Mouse (Mus musculus): ENCODE data around the gene Tmco5b.

The Tmco5b gene

GRCm38 (mm10) chr2:113285432-113285831 lies at the start of gene Tmco5b:
Gene Tmco5b (plus strand): TSS chr2:113285732.
- no peak for DNase-seq

- DNase-seq: no peak
Measured at GRCm38 (mm10) chr2:113236993-113237392, 48.5 kb upstream of the Tmco5b start.

- DNase-seq: no peak
Measured at GRCm38 (mm10) chr2:113238871-113239270, 46.7 kb upstream of the Tmco5b start.

GRCm38 (mm10) chr2:113302349-113303239 lies 17.1 kb downstream of the Tmco5b start:
- DNase-seq: peak; percentile 6

GRCm38 (mm10) chr2:113303240-113303538 lies 17.7 kb downstream of the Tmco5b start:
- no peak for DNase-seq

- DNase-seq: peak; percentile 76
Measured at GRCm38 (mm10) chr2:113305339-113305738, 19.8 kb downstream of the Tmco5b start.

- DNase-seq: no peak
Measured at GRCm38 (mm10) chr2:113311211-113311610, 25.7 kb downstream of the Tmco5b start.

GRCm38 (mm10) chr2:113323016-113323415 lies 37.5 kb downstream of the Tmco5b start:
- no peak for DNase-seq

- DNase-seq: no peak
Measured at GRCm38 (mm10) chr2:113333799-113334541, 48.4 kb downstream of the Tmco5b start.

- no peak for DNase-seq
Measured at GRCm38 (mm10) chr2:113335561-113336294, 50.2 kb downstream of the Tmco5b start.

- no peak for DNase-seq
Measured at GRCm38 (mm10) chr2:113344536-113344935, 59.0 kb downstream of the Tmco5b start.

All from lung, postnatal 36 days (tissue).